Mouse (Mus musculus): ENCODE measurements around the gene Zbtb16. TPM values are rescaled to one million over a fixed set of nuclear protein-coding genes. Genes with fewer than 3 reads are reported as not detected.

Zbtb16 gene
- polyA plus RNA-seq, 1 experiment from 2014 or later, result 1.00 TPM

- Histone ChIP-seq H3K36me3 (no peaks in the 10 kb centered on the region), H3K9ac (no peak overlapping the region), H3K9me3 (replicated peaks) (no peaks in the 10 kb centered on the region), H3K27me3 (replicated peaks) (peaks cover 41% of the 10 kb centered on the region), H3K4me1 (replicated peaks) (peaks cover 44% of the 10 kb centered on the region), H3K4me3 (no peak overlapping the region), H3K4me2 (no peak overlapping the region), H3K27ac (ENCODE audit: poor library complexity, severe bottlenecking) (no peak overlapping the region)
- ATAC-seq (ENCODE audit: insufficient number of reproducible peaks, low FRiP score), result no peak
- 42% methylated on average over 10 of the region's 10 CpGs for WGBS
Observed at GRCm38 (mm10) chr9:48816678-48817398, 19.2 kb downstream of the Zbtb16 start.

- H3K9me3 ChIP-seq (replicated peaks), result no peaks in the 10 kb centered on the region
- peaks cover 41% of the 10 kb centered on the region for H3K4me1 ChIP-seq (replicated peaks)
- no peak overlapping the region for H3K9ac ChIP-seq
- 81% methylated on average over 9 of the region's 9 CpGs for WGBS
- ATAC-seq (ENCODE audit: insufficient number of reproducible peaks, low FRiP score), result no peak
- peaks cover 47% of the 10 kb centered on the region for H3K27me3 ChIP-seq (replicated peaks)
- H3K4me2 ChIP-seq, result no peak overlapping the region
- no peak overlapping the region for H3K4me3 ChIP-seq
- no peak overlapping the region for H3K27ac ChIP-seq (ENCODE audit: poor library complexity, severe bottlenecking)
- H3K36me3 ChIP-seq, result no peaks in the 10 kb centered on the region
Observed at GRCm38 (mm10) chr9:48816157-48816556, 19.9 kb downstream of the Zbtb16 start.

GRCm38 (mm10) chr9:48814881-48815495 is 21.0 kb downstream of the Zbtb16 start:
- no peak overlapping the region for H3K27ac ChIP-seq (ENCODE audit: poor library complexity, severe bottlenecking)
- no peaks in the 10 kb centered on the region for H3K9me3 ChIP-seq (replicated peaks)
- H3K4me1 ChIP-seq (replicated peaks), result peaks cover 33% of the 10 kb centered on the region
- peaks cover 48% of the 10 kb centered on the region for H3K27me3 ChIP-seq (replicated peaks)
- peak; percentile 16; the same call in 1 of the 2 replicates for ATAC-seq (ENCODE audit: insufficient number of reproducible peaks, low FRiP score)
- H3K9ac ChIP-seq, result no peak overlapping the region
- H3K4me2 ChIP-seq, result peak overlapping the region; percentile 46; the same call in 1 of the 2 replicates
- H3K4me3 ChIP-seq, result no peak overlapping the region
- no peaks in the 10 kb centered on the region for H3K36me3 ChIP-seq
- 64% methylated on average over 12 of the region's 12 CpGs for WGBS

DNA sequence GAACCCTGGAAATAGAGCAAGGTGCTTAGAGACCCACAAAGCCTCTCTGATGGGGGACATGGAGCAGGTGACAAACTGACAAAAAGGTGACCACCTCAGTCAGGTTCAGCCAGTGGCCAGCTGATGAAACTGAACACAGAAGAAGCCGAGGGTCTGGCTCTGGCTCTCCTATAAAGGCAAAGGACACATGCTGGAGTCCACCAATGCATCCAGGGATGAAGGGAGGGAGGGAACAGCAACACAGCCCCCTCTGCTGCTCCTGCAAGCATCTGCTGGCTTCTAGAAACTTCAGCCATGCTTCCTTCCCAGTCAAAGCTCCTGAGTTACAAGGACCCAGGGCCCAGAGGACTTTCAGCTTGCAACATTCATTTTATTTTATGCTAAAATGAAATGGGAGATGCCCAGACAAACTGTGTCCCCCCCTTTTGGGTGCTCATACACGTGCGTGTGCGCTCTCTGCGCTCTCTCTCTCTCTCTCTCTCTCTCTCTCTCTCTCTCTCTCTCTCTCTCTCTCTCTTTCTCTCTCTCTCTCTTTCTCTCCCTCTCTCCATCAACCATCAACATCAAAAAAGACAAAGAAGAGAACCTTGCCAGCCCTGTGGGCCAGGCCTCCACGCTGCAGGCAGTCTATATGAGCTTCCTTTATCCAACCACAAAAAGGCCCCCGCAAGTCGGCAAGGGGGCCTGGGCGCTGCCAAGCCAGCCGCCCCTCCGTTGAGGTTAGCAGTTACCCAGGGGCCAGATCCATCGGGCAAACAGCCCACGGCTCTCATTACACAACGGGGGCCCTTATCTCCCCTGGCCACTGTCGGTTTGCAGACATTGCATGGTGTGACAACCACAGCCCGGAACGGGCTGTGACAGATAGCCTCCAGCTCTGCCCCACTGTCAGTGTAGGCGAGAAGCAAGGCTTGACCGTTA is 21.8 kb downstream of the Zbtb16 start:
- H3K4me1 ChIP-seq (replicated peaks), result peaks cover 27% of the 10 kb centered on the region
- WGBS, result 31% methylated on average over 19 of the region's 19 CpGs
- no peak overlapping the region for H3K27ac ChIP-seq (ENCODE audit: poor library complexity, severe bottlenecking)
- H3K27me3 ChIP-seq (replicated peaks), result peaks cover 49% of the 10 kb centered on the region
- H3K9me3 ChIP-seq (replicated peaks), result no peaks in the 10 kb centered on the region
- H3K4me3 ChIP-seq, result no peak overlapping the region
- peak; percentile 36; the same call in 1 of the 2 replicates for ATAC-seq (ENCODE audit: insufficient number of reproducible peaks, low FRiP score)
- H3K4me2 ChIP-seq, result peak overlapping the region; percentile 46
- H3K36me3 ChIP-seq, result no peaks in the 10 kb centered on the region
- no peak overlapping the region for H3K9ac ChIP-seq

- 90% methylated on average over 6 of the region's 6 CpGs for WGBS
- no peak overlapping the region for H3K27ac ChIP-seq (ENCODE audit: poor library complexity, severe bottlenecking)
- H3K4me2 ChIP-seq, result no peak overlapping the region
- no peak for ATAC-seq (ENCODE audit: insufficient number of reproducible peaks, low FRiP score)
- no peaks in the 10 kb centered on the region for H3K9me3 ChIP-seq (replicated peaks)
- H3K27me3 ChIP-seq (replicated peaks), result peaks cover 46% of the 10 kb centered on the region
- H3K36me3 ChIP-seq, result no peaks in the 10 kb centered on the region
- no peak overlapping the region for H3K4me3 ChIP-seq
- H3K9ac ChIP-seq, result no peak overlapping the region
- peaks cover 17% of the 10 kb centered on the region for H3K4me1 ChIP-seq (replicated peaks)
Observed at GRCm38 (mm10) chr9:48812352-48812751, 23.7 kb downstream of the Zbtb16 start.

- no peak for ATAC-seq (ENCODE audit: insufficient number of reproducible peaks, low FRiP score)
Observed at GRCm38 (mm10) chr9:48806591-48806990, 29.4 kb downstream of the Zbtb16 start.

DNA sequence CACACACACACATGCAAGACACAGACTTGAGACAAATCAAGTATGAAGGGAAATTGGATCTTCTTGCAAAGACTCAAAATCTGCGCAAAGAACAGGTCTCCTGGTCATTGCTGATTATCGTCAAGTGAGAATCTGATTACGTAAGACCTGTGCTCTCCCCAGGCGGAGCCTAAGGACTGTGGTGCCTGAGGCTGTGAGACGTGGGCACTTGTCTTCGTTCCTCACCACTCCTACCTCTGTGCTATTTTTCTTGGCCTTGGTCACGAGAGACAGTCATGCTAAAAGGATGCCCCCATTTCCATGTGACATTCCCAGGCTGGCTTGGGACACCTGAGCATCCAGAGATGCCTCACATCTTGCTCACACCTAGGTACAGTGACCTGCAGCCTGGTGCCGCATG is 30.2 kb downstream of the Zbtb16 start:
- H3K27ac ChIP-seq (ENCODE audit: poor library complexity, severe bottlenecking), result no peak overlapping the region
- WGBS, result 78% methylated on average over 8 of the region's 8 CpGs
- H3K9me3 ChIP-seq (replicated peaks), result no peaks in the 10 kb centered on the region
- no peak for ATAC-seq (ENCODE audit: insufficient number of reproducible peaks, low FRiP score)
- no peak overlapping the region for H3K9ac ChIP-seq
- 0 out of 2 replicates have a peak, but pooled peaks cover 15% of the 10 kb centered on the region for H3K27me3 ChIP-seq (replicated peaks)
- H3K4me2 ChIP-seq, result no peak overlapping the region
- H3K36me3 ChIP-seq, result no peaks in the 10 kb centered on the region
- no peak overlapping the region for H3K4me3 ChIP-seq
- H3K4me1 ChIP-seq (replicated peaks), result 0 out of 2 replicates have a peak, but pooled peaks cover 5% of the 10 kb centered on the region

More at GRCm38 (mm10) chr9:48806591-48806990, 29.4 kb downstream of the Zbtb16 start:
- Histone ChIP-seq H3K4me2 (no peak overlapping the region), H3K9me3 (replicated peaks) (no peaks in the 10 kb centered on the region), H3K4me3 (no peak overlapping the region), H3K4me1 (replicated peaks) (0 out of 2 replicates have a peak, but pooled peaks cover 5% of the 10 kb centered on the region), H3K27ac (ENCODE audit: poor library complexity, severe bottlenecking) (no peak overlapping the region), H3K27me3 (replicated peaks) (peaks cover 21% of the 10 kb centered on the region; the same call in 1 of the 2 replicates), H3K9ac (no peak overlapping the region), H3K36me3 (no peaks in the 10 kb centered on the region)
- WGBS, result 61% methylated on average over 6 of the region's 6 CpGs

DNA sequence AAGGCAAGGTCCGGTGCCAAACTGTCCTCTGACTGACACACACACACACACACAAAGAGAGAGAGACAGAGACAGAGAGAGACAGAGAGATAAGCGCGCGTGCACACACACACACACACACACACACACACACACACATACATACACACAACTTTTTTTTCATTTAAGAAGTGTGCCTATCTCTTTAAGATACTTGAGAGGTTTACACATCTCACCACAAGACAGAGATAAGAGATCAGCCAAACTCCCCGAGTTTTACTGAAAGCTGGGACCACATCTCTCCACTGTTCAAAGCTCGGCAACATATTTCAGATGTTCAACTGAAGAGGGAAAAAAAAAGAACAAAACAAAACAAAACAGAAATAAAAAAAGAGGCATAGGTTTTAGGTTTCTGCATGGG is 31.5 kb downstream of the Zbtb16 start:
- Histone ChIP-seq H3K4me3 (no peak overlapping the region), H3K36me3 (no peaks in the 10 kb centered on the region), H3K9me3 (replicated peaks) (no peaks in the 10 kb centered on the region), H3K9ac (no peak overlapping the region), H3K27ac (ENCODE audit: poor library complexity, severe bottlenecking) (no peak overlapping the region), H3K4me2 (no peak overlapping the region), H3K4me1 (replicated peaks) (0 out of 2 replicates have a peak, but pooled peaks cover 5% of the 10 kb centered on the region), H3K27me3 (replicated peaks) (0 out of 2 replicates have a peak, but pooled peaks cover 8% of the 10 kb centered on the region)
- ATAC-seq (ENCODE audit: insufficient number of reproducible peaks, low FRiP score), result no peak
- 58% methylated on average over 6 of the region's 6 CpGs for WGBS

- Histone ChIP-seq H3K36me3 (no peaks in the 10 kb centered on the region), H3K9me3 (replicated peaks) (no peaks in the 10 kb centered on the region), H3K27me3 (replicated peaks) (0 out of 2 replicates have a peak, but pooled peaks cover 3% of the 10 kb centered on the region), H3K27ac (ENCODE audit: poor library complexity, severe bottlenecking) (no peak overlapping the region), H3K9ac (no peak overlapping the region), H3K4me1 (replicated peaks) (0 out of 2 replicates have a peak, but pooled peaks cover 5% of the 10 kb centered on the region), H3K4me2 (no peak overlapping the region), H3K4me3 (no peak overlapping the region)
- no peak for ATAC-seq (ENCODE audit: insufficient number of reproducible peaks, low FRiP score)
- 90% methylated on average over 27 of the region's 27 CpGs for WGBS
Observed at GRCm38 (mm10) chr9:48803460-48804240, 32.4 kb downstream of the Zbtb16 start.

DNA sequence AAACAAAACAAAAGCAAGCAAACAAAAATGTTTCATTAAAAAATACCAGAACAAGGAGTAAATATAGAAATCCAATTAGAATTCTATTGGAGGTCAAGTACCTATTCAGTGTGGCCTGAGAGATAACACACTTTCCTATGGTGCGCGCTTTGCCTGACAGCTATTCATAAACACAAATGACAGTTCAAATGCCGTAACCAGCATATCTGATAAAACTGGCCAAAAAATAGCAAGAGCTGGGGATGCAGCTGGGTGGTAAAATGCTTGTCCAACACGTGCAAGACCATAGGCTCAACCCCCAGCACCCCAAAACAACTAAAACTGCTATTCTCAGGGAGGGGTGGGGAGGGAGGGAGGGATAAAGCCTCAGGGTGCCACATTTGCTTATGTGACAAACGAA is 33.6 kb downstream of the Zbtb16 start:
- H3K27ac ChIP-seq (ENCODE audit: poor library complexity, severe bottlenecking), result no peak overlapping the region
- H3K4me2 ChIP-seq, result no peak overlapping the region
- ATAC-seq (ENCODE audit: insufficient number of reproducible peaks, low FRiP score), result no peak
- 0 out of 2 replicates have a peak, but pooled peaks cover 5% of the 10 kb centered on the region for H3K4me1 ChIP-seq (replicated peaks)
- no peak overlapping the region for H3K4me3 ChIP-seq
- H3K9me3 ChIP-seq (replicated peaks), result no peaks in the 10 kb centered on the region
- H3K36me3 ChIP-seq, result no peaks in the 10 kb centered on the region
- WGBS, result 48% methylated on average over 5 of the region's 5 CpGs
- no peak overlapping the region for H3K9ac ChIP-seq
- 0 out of 2 replicates have a peak, but pooled peaks cover 8% of the 10 kb centered on the region for H3K27me3 ChIP-seq (replicated peaks)

Measured in heart, embryonic 12.5 days (tissue).